Mouse (Mus musculus): ENCODE measurements around the gene Thap4.

- TF ChIP-seq CTCF (IDR thresholded peaks at IDR 0.05; ENCODE audit: low read depth) = no peak
- TF ChIP-seq EP300 (IDR thresholded peaks at IDR 0.05; ENCODE audit: low read depth) = no peak
Measured at GRCm38 (mm10) chr1:93693502-93693901, 61.2 kb downstream of the Thap4 start.
